Mouse (Mus musculus) liver, embryonic 13.5 days (tissue): ENCODE data around the gene Hcrt. TPM values are rescaled to one million over a fixed set of nuclear protein-coding genes. Genes with fewer than 3 reads are reported as not detected.

Source experiments
- ATAC-seq: fragments of 200-750 bp; cut with Nextera tagmentation; 2 replicates; pipeline ENCODE4 v1.8.0; 2017; ENCODE audit warnings: low read depth, mild to moderate bottlenecking, moderate number of reproducible peaks, moderate library complexity
- DNase-seq: peaks from one replicate; pipeline ENCODE4 v3.0.0; 2022
- H3K27ac ChIP-seq: fragments of 300-500 bp; sonication (generic); 2 replicates; pipeline ENCODE4 v1.5.1; 2015; ENCODE audit warnings: moderate library complexity, mild to moderate bottlenecking, inconsistent platforms
- H3K27me3 ChIP-seq: fragments of 300-500 bp; sonication (generic); 2 replicates; pipeline ENCODE4 v1.6.1; 2015; ENCODE audit warnings: mild to moderate bottlenecking, inconsistent platforms
- H3K36me3 ChIP-seq: fragments of 300-500 bp; sonication (generic); 2 replicates; pipeline ENCODE4 v1.6.1; 2015; ENCODE audit warnings: mild to moderate bottlenecking, inconsistent platforms
- H3K4me1 ChIP-seq: fragments of 300-500 bp; sonication (generic); replicated peaks from 2 replicates; pipeline ENCODE4 v1.6.1; 2015; ENCODE audit warnings: inconsistent platforms
- H3K4me2 ChIP-seq: fragments of 300-500 bp; sonication (generic); 2 replicates; pipeline ENCODE4 v1.6.1; 2015; ENCODE audit warnings: inconsistent platforms, mild to moderate bottlenecking, moderate library complexity
- H3K4me3 ChIP-seq: fragments of 300-500 bp; sonication (generic); replicated peaks from 2 replicates; pipeline ENCODE4 v1.5.1; 2015; ENCODE audit warnings: mild to moderate bottlenecking, inconsistent platforms
- H3K9ac ChIP-seq: fragments of 300-500 bp; sonication (generic); 2 replicates; pipeline ENCODE4 v1.6.1; 2015; ENCODE audit warnings: mild to moderate bottlenecking, inconsistent platforms
- H3K9me3 ChIP-seq: fragments of 300-500 bp; sonication (generic); replicated peaks from 2 replicates; pipeline ENCODE4 v1.6.1; 2016; ENCODE audit warnings: inconsistent platforms
- WGBS: fragments of 180-500 bp; shearing (Covaris S2); methylation state at CpG from one replicate; pipeline ENCODE4 v1.1.7; 2015; ENCODE audit not compliant: insufficient replicate concordance; 5-methylcytosine and 5-hydroxymethylcytosine counted together
- polyA plus RNA-seq: library from polyadenylated mRNA; unstranded; fragments of >200 nt; fragmentation: Nextera tagmentation; extraction: Ambion mirVana; gene quantifications from 2 replicates; pipeline ENCODE4 v1.2.1, GENCODE M21; 2015

Hcrt gene
- polyA plus RNA-seq, 1 experiment from 2014 or later, result not detected

DNA sequence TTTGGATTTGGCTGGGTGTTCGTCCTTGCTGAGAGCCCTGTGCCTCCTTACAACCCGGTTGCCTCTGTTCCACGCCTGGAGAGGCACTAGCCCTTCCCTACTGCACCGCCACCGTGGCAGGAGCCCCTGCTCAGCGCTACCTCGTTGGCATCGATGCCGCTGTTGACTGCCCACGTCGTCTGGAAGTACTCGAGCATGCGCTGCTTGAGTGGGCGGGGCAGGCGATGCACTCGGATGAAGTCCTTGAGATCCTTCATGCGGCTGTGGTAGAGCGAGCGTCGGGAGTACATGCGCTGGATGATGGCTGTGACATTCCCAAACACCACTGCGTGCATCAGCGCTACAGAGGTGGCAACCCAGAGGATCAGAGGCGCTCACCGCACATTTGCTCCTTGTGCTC is 13.3 kb downstream of the Hcrt start:
- no peaks in the 10 kb centered on the region for H3K36me3 ChIP-seq
- H3K4me1 ChIP-seq, result peaks cover 23% of the 10 kb centered on the region
- no peak for DNase-seq
- no peak overlapping the region for H3K27ac ChIP-seq
- no peaks in the 10 kb centered on the region for H3K9me3 ChIP-seq
- no peak overlapping the region for H3K4me3 ChIP-seq
- H3K9ac ChIP-seq, result no peak overlapping the region
- peaks cover 71% of the 10 kb centered on the region for H3K27me3 ChIP-seq
- WGBS, result 32% methylated on average over 25 of the region's 25 CpGs
- ATAC-seq, result no peak
- H3K4me2 ChIP-seq, result no peak overlapping the region

DNA sequence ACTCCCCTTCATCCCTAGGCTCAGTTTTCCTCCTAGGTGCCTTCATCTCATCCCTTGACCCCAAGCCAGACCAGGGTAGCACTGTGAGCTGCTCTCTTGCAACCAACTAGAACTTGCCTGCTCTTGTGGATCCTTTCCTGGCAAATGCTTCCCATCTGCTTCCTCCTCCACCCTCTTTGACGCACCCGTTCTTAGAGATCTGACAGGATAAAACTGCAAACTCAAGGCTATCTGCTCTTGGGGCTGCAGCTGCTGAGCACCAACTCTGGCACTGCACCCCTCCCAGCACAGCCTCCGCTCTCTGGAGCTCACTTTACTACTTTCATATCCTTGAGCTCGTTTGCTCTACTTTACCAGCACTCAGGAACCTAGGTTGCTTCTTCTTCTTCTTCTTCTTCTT is 14.1 kb downstream of the Hcrt start:
- ATAC-seq, result no peak
- Histone ChIP-seq H3K27me3 (peaks cover 67% of the 10 kb centered on the region), H3K4me2 (no peak overlapping the region), H3K4me3 (no peak overlapping the region), H3K9ac (no peak overlapping the region), H3K36me3 (no peaks in the 10 kb centered on the region), H3K9me3 (no peaks in the 10 kb centered on the region), H3K27ac (no peak overlapping the region), H3K4me1 (peaks cover 23% of the 10 kb centered on the region)
- 35% methylated on average over 4 of the region's 4 CpGs for WGBS
- no peak for DNase-seq

DNA sequence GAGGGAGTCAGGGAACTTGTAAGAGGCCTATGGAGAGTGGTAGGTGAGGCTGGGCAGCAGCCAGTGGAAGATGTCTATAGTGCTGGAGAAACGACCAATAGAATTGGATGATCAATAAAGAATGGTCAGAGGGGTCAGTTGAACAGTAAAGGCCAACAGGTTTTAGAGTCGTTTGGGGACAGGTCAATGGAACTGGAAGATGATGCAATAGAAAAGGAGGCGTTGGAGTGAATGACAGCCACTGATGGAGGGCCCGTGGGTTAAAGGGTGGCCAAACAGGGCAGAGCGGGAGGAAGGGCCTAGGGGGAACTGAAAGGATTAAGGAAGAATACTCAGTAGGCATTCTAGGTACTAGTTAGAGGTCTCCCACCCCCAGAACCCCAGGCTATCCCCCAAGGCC is 15.6 kb downstream of the Hcrt start:
- no peaks in the 10 kb centered on the region for H3K36me3 ChIP-seq
- ATAC-seq (peak; percentile 58), DNase-seq (no peak)
- peaks cover 56% of the 10 kb centered on the region for H3K27me3 ChIP-seq
- no peak overlapping the region for H3K27ac ChIP-seq
- H3K9me3 ChIP-seq, result no peaks in the 10 kb centered on the region
- WGBS, result 50% methylated on average over 5 of the region's 5 CpGs
- H3K4me3 ChIP-seq, result no peak overlapping the region
- H3K4me2 ChIP-seq, result no peak overlapping the region
- peaks cover 23% of the 10 kb centered on the region for H3K4me1 ChIP-seq
- no peak overlapping the region for H3K9ac ChIP-seq

DNA sequence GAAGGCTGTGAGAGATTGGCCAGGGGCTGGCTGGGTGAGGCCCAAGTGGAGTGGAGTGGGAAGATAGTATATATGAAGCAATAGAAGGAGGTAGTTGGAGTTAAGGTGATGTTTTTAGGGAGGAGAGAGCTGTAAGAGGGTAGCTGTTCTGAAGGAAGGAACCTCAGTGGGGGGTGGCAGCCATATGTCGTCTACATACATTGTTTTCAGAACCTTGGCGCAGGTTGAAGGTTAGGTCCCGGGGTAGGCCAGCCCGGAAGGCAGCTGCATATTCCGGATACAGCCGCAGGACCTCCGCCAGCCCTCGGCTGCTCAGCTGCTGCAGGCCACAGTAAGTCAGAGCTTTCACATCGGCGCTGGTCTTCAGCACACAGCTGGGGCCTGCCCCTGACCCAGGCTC is 16.2 kb downstream of the Hcrt start:
- Histone ChIP-seq H3K27ac (no peak overlapping the region), H3K36me3 (no peaks in the 10 kb centered on the region), H3K9me3 (no peaks in the 10 kb centered on the region), H3K27me3 (peaks cover 50% of the 10 kb centered on the region), H3K4me1 (peaks cover 23% of the 10 kb centered on the region), H3K4me3 (no peak overlapping the region), H3K9ac (no peak overlapping the region), H3K4me2 (no peak overlapping the region)
- 78% methylated on average over 10 of the region's 10 CpGs for WGBS
- DNase-seq (no peak), ATAC-seq (no peak)

DNA sequence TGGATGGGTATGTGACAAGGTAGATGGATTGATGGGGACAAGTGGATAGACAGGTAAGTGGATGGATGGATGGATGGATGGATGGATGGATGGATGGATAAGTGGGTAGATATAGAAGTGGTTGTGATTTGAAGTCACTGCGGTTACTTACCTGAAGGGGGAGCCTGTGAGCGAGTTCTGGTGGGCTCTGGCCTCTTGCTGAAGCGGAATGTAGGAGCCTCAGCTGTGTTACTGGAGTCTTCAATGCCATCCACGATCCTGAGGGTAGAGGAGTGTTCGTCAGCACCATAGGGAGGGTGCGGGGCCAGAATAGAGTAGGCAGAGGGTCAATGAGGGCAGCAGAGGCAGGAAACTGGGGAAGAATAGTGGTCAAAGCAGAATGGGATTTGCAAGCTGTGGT is 17.6 kb downstream of the Hcrt start:
- ATAC-seq, result no peak
- H3K27ac ChIP-seq, result no peak overlapping the region
- peak; percentile 38 for DNase-seq
- H3K36me3 ChIP-seq, result no peaks in the 10 kb centered on the region
- H3K9me3 ChIP-seq, result no peaks in the 10 kb centered on the region
- no peak overlapping the region for H3K9ac ChIP-seq
- peaks cover 24% of the 10 kb centered on the region for H3K4me1 ChIP-seq
- H3K4me3 ChIP-seq, result no peak overlapping the region
- no peak overlapping the region for H3K4me2 ChIP-seq
- peaks cover 45% of the 10 kb centered on the region for H3K27me3 ChIP-seq
- WGBS, result 14% methylated on average over 6 of the region's 6 CpGs

GRCm38 (mm10) chr11:100741348-100741747 is 21.4 kb downstream of the Hcrt start:
- DNase-seq (no peak), ATAC-seq (no peak)
- Histone ChIP-seq H3K9ac (no peak overlapping the region), H3K27me3 (peaks cover 12% of the 10 kb centered on the region; the same call in 1 of the 2 replicates), H3K4me1 (peaks cover 31% of the 10 kb centered on the region), H3K27ac (no peak overlapping the region), H3K36me3 (no peaks in the 10 kb centered on the region), H3K4me2 (no peak overlapping the region), H3K9me3 (no peaks in the 10 kb centered on the region), H3K4me3 (no peak overlapping the region)
- WGBS, result 71% methylated on average over 6 of the region's 6 CpGs

DNA sequence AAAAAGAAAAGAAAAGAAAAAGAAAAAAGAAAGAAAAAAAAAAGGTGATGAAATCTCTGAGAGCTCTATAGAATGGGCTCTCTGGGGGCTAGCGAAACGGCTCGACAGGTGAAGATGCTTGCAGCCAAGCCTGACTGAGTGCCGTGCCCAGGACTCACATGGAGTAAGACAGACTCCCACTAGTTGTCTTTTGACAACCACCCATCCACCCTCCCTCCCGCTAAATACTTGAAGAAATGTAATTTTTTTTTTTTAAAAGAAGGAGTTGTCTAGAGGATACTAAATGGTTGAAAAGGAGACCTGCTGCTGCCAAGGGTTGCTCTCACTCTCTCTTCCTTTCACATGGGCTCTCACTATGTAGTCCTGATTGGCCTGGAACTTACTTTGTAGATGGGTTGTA is 24.0 kb downstream of the Hcrt start:
- peak overlapping the region; percentile 84 for H3K27ac ChIP-seq
- ATAC-seq, result no peak
- peak overlapping the region; percentile 99 for H3K4me3 ChIP-seq
- peak overlapping the region; percentile 69 for H3K9ac ChIP-seq
- no peaks in the 10 kb centered on the region for H3K27me3 ChIP-seq
- H3K4me2 ChIP-seq, result peak overlapping the region; percentile 77
- peaks cover 15% of the 10 kb centered on the region for H3K36me3 ChIP-seq
- no peak for DNase-seq
- peaks cover 52% of the 10 kb centered on the region for H3K4me1 ChIP-seq
- no peaks in the 10 kb centered on the region for H3K9me3 ChIP-seq
- WGBS, result 24% methylated on average over 5 of the region's 5 CpGs

DNA sequence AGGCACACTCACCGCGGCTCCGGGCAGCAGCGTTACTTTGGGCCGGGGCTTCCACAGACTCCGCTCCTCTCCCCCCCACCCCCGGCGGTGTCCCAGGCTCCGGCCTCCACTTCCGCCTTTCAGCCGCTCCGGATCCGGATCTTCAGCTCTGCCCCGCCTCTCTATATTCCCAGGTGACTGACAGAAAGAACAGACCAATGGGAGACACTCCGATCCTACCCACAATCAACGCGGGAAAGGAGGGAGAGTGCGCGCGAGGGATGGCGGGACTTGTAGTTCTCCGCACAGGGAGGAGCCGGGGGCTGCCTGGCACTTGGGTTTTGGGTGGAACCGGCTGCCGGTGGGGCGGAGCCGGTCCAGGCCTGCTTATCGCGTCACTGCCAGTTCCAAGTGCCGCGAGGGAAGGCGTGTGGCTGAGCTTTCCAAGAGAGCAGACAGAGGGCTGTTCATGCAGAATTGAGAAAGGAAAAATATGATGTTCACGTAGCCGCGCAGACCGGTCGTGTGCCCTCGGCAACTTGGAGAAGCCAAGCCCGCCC is 24.6 kb downstream of the Hcrt start, which contains the start of gene Rab5c:
Gene Rab5c (minus strand): TSS at position 150 of the 539 bp plus-strand sequence.
- ATAC-seq (peak; percentile 95), DNase-seq (peak; percentile 100)
- Histone ChIP-seq H3K9ac (peak within 1 kb of the TSS; percentile 99), H3K27ac (peak within 1 kb of the TSS; percentile 97), H3K36me3 (peaks cover 20% of the 10 kb centered on the region), H3K4me1 (peaks cover 58% of the 10 kb centered on the region), H3K4me3 (peak within 1 kb of the TSS; percentile 99), H3K4me2 (peak within 1 kb of the TSS; percentile 98), H3K9me3 (no peaks in the 10 kb centered on the region), H3K27me3 (no peaks in the 10 kb centered on the region)
- under 1% methylated on average over 39 of the region's 39 CpGs for WGBS

DNA sequence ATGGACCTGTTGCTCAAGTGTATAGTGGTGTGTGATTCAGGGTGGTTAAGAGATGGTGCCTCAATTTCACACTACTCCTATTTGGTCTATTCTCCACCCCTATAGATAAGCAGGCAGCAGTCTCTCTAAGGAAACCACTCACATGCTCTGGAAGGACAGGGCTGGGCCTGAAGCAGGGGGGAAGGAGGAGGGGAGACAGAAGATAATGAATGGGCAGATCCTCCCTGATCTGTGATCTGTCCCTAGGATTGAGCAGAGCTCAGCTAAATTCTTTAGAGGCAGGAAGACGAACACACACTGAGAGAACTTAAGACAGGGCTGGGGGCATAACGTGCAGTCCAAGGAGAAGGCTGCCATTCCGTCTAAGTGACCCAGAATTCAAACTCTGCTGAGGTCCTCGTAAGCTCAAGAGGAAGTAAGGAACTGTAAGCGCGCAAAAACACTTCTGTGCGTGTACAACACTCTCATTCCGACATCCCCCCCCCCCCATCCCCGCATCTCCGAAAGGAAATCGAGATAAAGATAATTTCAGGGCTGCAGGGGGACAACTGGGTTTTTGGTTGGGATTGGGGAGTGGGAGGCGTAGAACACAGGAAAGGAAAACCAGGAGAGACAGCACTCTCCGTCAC is 25.5 kb downstream of the Hcrt start:
- H3K27me3 ChIP-seq, result no peaks in the 10 kb centered on the region
- H3K4me3 ChIP-seq, result peak overlapping the region; percentile 99
- peak; percentile 77 for DNase-seq
- peaks cover 29% of the 10 kb centered on the region for H3K36me3 ChIP-seq
- WGBS, result under 1% methylated on average over 13 of the region's 13 CpGs
- peak overlapping the region; percentile 99 for H3K9ac ChIP-seq
- H3K4me2 ChIP-seq, result peak overlapping the region; percentile 98
- peak overlapping the region; percentile 97 for H3K27ac ChIP-seq
- peaks cover 68% of the 10 kb centered on the region for H3K4me1 ChIP-seq
- no peaks in the 10 kb centered on the region for H3K9me3 ChIP-seq
- ATAC-seq, result peak; percentile 73

DNA sequence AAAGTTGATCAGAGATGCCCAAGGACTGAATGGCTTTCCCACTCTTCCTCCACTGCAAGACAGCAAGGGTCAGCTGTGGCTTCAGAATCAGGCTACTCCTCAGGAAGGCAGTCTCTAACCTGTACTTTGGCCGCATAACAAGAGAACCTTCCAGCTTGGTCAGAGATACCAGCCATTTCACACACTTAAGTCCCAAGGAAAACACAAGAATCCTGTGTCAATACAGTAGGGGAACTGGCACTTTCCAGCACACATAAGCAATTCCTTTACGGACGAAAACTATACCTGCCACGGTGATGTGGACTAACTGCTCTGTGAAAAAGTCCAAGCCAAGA is 26.0 kb downstream of the Hcrt start:
- no peak for ATAC-seq
- H3K4me2 ChIP-seq, result peak overlapping the region; percentile 98
- peak overlapping the region; percentile 99 for H3K9ac ChIP-seq
- DNase-seq, result no peak
- peak overlapping the region; percentile 99 for H3K4me3 ChIP-seq
- peaks cover 72% of the 10 kb centered on the region for H3K4me1 ChIP-seq
- H3K9me3 ChIP-seq, result no peaks in the 10 kb centered on the region
- H3K36me3 ChIP-seq, result peaks cover 34% of the 10 kb centered on the region
- peak overlapping the region; percentile 97 for H3K27ac ChIP-seq
- no peaks in the 10 kb centered on the region for H3K27me3 ChIP-seq
- WGBS, result 37% methylated on average over 4 of the region's 4 CpGs

- no peaks in the 10 kb centered on the region for H3K27me3 ChIP-seq
- H3K4me3 ChIP-seq, result peak overlapping the region; percentile 99
- peaks cover 40% of the 10 kb centered on the region for H3K36me3 ChIP-seq
- ATAC-seq (no peak), DNase-seq (no peak)
- WGBS, result 22% methylated on average over 14 of the region's 14 CpGs
- H3K27ac ChIP-seq, result peak overlapping the region; percentile 97
- peak overlapping the region; percentile 98 for H3K4me2 ChIP-seq
- H3K9me3 ChIP-seq, result no peaks in the 10 kb centered on the region
- peak overlapping the region; percentile 99 for H3K9ac ChIP-seq
- peaks cover 78% of the 10 kb centered on the region for H3K4me1 ChIP-seq
Observed at GRCm38 (mm10) chr11:100735954-100736745, 26.6 kb downstream of the Hcrt start.
